Mouse (Mus musculus) right cerebral cortex, postnatal 25 days (tissue): ENCODE measurements around the gene Cfap97d2.
"Not testable (repeated sequence)": the region's sequence is repeated elsewhere in the genome, so short reads cannot be mapped to it uniquely, and the experiment has no call there.

ENCODE experiments used
- DNase-seq: peaks from one replicate; pipeline ENCODE4 v3.0.0; 2022

The Cfap97d2 gene

DNA sequence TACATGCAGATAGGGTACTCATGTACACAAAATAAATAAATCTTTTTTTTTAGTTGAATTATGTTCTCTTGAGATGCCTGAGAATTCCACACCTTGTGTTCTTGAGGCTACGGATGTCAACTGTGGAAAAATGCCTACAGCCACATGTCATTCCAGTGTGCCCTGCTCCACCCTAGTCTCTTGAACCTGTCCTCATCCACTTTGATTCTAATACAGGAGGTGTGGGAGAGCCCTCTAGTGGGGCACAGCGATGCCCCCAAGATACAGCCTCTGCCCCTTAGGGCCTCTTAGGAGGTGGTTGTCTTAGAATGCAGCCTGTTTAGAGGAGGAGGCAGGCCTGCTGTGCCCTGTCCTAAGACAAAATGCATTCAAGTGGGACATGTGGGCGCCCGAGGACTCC lies 17.7 kb upstream of the Cfap97d2 start:
- no peak for DNase-seq

GRCm38 (mm10) chr8:13688461-13688860 lies 17.2 kb upstream of the Cfap97d2 start:
- no peak for DNase-seq

GRCm38 (mm10) chr8:13689331-13689730 lies 16.4 kb upstream of the Cfap97d2 start:
- no peak for DNase-seq

DNA sequence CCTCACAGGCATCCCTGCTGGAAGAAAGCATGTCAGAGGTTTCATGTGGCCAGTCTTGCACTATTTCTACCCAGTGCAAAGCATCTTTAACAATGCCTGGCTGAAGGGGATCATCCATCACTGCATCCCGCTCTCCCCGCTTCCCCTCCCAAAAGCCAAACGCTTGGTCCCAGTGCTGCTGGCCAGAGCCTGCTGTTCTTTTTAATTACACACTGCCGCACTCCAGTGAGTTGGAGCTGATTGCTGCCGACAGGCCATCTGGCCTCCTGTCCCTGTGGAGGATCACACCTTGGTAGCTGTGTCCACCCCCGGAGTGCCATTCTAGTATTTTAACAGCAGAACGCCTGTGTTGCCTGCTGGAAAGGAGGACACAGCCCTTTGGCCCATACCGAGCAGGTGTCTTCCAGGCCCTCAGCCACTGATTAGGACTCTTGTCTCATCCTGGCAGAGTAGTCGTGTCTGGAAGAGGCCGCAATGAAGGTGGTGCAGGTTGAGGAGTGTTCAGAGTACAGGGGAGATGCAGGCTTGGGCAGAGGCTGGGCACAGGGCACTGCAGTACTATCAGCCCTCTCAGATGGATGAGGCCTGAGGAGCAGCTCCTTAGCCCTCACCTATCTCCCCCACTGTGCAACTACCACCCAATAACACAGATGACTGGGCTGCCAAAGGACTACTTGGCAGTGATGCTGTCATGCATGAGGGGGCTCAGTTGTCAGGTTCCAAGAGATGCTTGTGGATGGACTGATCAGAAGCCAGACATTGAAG lies 13.2 kb upstream of the Cfap97d2 start:
- no peak for DNase-seq

DNA sequence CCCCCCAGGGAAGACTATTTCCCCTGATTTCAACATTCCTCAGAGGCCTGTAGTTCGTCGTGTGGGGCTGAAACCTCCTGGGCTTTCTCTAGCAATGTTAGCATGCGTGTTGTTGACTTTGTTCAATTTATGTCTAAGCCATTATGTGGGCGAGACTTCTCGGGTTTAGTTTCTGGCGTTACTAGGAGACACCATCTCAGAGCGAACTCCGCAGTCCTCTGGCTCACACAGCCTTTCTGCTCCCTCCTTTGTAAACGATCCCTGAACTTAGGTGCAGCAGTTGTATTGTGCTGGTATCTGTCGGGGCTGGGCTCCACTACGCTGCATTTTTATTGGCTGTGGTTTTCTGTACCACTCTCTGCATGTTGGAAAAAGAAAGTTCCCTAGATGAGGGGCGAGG lies 11.0 kb upstream of the Cfap97d2 start:
- no peak for DNase-seq

DNA sequence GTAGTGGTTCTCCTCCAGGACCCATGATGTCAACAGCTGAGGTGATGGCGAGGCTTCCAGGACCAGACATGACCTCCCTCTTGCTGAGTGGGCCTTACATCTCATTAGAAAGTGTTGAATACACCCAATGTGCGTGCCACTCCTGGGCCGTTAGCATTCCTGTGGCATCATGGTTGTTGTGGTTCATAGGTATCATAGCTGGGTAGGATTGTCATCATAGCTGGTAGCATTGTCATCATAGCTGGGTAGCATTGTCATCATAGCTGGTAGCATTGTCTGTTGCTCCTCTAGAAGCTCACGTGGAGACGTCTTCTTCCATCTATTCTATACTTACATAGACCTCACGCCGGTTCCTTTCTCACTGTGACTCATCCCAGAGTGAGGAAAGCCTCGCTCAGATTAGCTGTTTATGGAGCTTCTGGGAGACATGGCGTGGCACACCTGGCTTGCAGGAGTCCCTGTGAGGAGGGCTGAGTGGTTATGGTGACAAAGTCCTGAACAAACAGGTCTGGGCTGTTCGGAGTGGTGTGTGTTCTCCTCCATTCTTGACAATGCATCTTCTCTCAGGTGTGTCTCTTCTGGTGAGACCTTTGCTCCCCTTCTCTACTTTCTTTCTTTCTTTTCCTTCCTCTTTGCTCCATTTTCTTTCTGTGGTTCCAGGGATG lies 10.4 kb upstream of the Cfap97d2 start:
- DNase-seq: no peak

- DNase-seq: no peak
Measured at GRCm38 (mm10) chr8:13696157-13696556, 9.5 kb upstream of the Cfap97d2 start.

- no peak for DNase-seq
Measured at GRCm38 (mm10) chr8:13697196-13697595, 8.5 kb upstream of the Cfap97d2 start.

GRCm38 (mm10) chr8:13697681-13698080 lies 8.0 kb upstream of the Cfap97d2 start:
- no peak for DNase-seq

DNA sequence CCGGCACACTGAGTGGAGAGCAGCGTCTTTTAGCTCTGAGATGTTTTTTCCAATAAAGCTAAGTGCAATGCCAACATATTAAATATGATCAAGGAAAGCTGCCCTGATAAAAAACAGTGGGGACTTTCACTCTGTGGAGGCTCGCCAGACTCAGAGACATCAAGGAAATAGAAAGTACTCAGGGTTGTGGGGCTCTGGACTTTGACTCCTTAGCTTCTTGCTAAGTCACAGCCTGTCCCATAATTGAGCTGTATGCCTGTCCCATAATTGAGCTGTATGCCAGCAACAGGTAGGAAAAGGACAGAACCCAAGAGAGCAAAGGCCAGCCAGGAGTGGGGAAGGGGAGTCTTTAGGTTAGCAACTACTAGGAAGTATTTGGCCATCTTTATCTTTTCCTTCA lies 7.4 kb upstream of the Cfap97d2 start:
- DNase-seq: no peak

GRCm38 (mm10) chr8:13699323-13699949 lies 6.3 kb upstream of the Cfap97d2 start:
- no peak for DNase-seq

GRCm38 (mm10) chr8:13702755-13703154 lies 2.9 kb upstream of the Cfap97d2 start:
- DNase-seq: no peak

DNA sequence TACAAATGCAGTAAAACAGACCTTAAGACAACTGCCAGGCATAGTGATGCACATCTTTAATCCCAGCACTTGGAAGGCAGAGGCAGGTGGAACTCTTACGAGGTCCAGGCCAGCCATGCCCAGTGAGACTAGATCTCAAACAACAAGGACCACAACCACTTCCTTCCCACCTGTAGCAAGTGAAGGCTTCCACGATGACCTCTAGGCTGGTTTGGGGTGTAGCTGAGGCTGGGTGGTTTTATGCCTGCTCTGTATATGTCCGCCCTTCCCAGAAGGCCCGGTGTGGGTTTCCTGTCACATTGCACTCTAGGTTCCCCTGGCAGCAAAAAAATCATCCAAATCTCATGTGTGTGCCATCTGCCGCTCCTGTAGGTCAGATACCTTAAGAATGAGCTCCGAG lies 1.9 kb upstream of the Cfap97d2 start:
- no peak for DNase-seq

- DNase-seq: no peak
Measured at GRCm38 (mm10) chr8:13704301-13704700, 1.4 kb upstream of the Cfap97d2 start.

- no peak for DNase-seq
Measured at GRCm38 (mm10) chr8:13706918-13707317, 1.2 kb downstream of the Cfap97d2 start.

DNA sequence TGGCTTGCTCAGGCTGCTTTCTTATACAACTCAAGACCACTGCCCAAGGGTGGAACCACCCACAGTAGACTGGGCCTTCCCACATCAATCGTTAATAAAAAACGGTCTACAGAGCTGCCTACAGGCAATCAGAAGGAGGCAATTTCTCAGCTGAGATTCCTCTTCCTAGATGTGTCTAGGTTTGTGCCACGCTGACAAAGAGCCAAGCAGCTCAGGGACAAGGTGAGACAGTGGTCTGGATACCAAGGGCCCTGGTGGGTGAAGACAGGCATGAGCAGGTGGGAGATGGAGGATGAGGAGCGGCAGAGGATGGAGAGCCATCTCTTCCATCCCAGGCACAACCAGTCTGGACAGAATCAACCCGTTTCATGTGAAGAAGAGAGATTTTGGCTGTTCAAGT lies 2.8 kb downstream of the Cfap97d2 start:
- no peak for DNase-seq

DNA sequence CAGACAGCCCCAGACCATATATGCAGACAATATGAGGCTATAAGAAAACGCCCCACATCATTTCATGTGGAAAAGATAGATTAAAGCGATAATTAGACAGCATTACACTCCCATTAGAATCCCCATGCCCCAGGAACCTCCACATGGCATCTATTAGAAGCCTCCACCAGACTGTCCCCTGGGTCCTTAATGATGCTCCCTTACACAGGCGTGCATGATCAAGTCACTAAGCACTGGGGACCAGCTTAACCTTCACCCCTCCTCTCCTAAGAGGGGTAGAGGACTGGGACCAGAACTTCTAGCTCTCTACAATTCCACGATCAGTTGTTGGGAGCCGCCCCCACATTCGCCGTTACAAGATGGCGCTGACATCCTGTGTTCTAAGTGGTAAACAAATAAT lies 13.3 kb downstream of the Cfap97d2 start:
- DNase-seq: no peak

DNA sequence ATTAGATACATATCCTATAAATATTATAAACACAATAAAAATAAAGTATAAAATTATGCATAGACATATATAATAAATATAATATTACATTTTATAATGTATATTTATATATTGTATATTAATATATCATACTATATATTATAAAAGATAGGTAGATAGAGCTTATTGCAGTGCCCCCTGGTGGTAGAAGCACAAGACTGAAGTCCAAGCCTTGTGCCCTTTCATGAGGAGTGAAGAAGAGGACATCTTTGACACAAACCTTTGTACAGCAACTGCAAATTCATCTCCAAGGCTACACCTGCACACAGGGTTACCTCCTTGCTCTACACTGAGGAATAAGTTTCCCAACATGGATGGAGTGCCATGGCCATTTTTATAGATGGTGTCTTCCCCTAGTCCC lies 20.0 kb downstream of the Cfap97d2 start:
- no peak for DNase-seq

GRCm38 (mm10) chr8:13727469-13728094 lies 21.9 kb downstream of the Cfap97d2 start:
- no peak for DNase-seq

DNA sequence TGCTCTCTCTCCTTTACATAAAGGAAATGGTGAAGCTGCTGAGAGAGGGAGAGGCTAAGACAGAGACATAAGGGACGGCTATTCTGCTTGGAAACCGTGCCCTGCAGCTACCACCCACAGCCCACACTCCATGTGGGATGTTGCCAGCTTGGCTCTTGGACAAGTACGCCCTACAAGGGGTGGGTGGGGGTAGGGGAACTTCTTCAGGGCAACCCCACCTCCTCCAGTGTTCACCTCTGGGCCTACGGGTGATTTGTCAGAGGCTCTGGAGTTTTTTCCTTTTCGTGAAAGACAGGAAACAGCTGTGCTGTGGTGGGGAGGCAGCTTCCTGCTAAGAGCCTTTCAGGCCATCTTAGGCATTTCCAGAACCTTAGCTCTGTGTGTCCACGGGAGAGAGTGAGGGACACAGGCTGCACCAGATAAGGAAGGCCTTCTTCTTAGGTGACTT lies 34.7 kb downstream of the Cfap97d2 start:
- no peak for DNase-seq

DNA sequence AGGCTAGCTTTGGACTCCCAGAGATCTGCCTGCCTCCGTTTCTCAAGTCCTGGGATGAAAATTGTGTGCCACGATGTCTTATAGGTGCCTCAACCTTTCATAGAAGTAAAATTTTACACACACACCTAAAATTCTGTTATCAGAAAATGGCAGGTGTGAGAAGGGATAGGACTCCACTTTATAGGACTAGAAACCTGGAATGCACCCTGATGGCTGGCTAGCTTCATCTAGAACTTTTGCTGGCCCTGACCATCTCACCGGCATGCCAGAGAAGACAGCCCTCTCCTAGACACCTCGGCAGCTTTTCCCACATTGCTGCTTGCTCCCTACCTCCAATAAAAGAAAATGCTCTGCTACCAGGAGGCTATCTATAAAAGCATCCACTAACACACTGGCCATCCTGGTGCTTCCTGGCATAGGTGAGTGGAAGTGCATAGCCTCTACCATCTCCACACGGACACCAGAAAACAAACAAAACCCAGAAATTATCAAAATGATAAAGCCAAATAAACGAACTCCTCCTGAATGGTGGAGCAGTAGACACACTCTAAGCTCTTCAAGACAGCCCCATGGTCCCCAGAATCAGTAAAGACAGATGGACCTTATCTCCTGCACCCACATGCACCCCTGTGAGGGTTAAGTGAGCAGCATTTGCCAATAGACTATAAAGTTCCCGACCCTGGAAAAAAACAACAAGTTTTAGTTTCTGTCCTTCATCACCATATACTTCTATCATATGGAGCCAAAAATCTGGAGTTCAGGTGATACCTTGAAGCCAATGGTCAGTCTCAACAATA lies 35.3 kb downstream of the Cfap97d2 start:
- DNase-seq: no peak

GRCm38 (mm10) chr8:13746212-13746611 lies 40.5 kb downstream of the Cfap97d2 start:
- DNase-seq: not testable (repeated sequence)

DNA sequence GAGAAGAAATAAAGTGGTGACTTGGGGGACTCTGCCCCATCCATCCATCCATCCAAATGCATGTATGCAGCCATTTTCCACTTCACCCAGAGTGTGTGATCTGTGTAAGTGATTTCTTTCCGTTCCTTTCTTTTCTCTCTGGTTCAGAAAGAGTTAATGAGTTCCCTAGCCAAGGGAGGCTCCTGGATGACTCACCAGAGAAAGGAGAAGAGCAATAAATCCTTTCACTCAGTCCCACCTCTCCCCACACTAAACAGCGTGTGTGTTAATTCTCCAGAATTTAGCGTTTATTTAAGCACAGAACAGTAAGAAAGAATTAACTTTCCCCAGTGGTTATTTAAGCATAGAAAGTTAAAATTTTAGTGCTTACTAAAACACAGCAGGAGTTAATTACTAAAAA lies 41.9 kb downstream of the Cfap97d2 start:
- no peak for DNase-seq
